Mouse (Mus musculus): ENCODE results near the gene Flvcr2.

DNA sequence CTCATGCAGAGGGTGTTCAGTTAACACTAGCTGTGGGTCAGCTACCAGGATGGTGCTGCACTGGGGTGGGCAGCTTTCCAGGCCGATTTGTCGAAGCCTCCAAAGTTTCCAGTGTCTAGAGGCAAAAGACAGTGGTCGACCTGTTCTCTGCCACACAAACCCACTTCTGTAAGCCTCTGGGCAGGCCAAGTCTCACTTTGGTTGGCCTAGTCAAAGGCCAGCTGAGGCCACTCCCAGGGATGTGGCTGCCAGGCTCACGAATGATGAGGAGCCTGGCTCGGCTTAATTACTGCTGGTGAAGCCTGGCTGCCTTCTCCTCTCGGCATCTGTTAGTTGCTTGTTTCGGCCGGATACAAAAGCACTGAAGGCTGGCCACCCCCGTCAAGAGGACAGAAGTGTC lies 53.7 kb downstream of the Flvcr2 start:
- TF ChIP-seq CTCF (conservative IDR thresholded peaks at IDR 0.05 in 1 of 2, IDR thresholded peaks at IDR 0.05 in 1 of 2; ENCODE audit: low read depth in 2 of 2, low read length in 2 of 2) (no peak), MEF2A (IDR thresholded peaks at IDR 0.05; ENCODE audit: borderline replicate concordance, low read depth, low read length) (no peak), CHD1 (IDR thresholded peaks at IDR 0.05; ENCODE audit: low read depth, low read length) (no peak), HCFC1 (IDR thresholded peaks at IDR 0.05; ENCODE audit: low read depth, low read length) (no peak), CHD2 (IDR thresholded peaks at IDR 0.05; ENCODE audit: low read length) (no peak), MAX (IDR thresholded peaks at IDR 0.05; ENCODE audit: low read length) (no peak), POLR2A (IDR thresholded peaks at IDR 0.05; ENCODE audit: low read depth, low read length) (no peak)
